Mouse (Mus musculus) forebrain, embryonic 12.5 days (tissue): Measurements from ENCODE around the gene Selplg. TPM values are rescaled to one million over a fixed set of nuclear protein-coding genes. Genes with fewer than 3 reads are reported as not detected.

Source experiments
- ATAC-seq: fragments of 200-750 bp; cut with Nextera tagmentation; 2 replicates; pipeline ENCODE4 v1.8.0; 2017; ENCODE audit warnings: moderate TSS enrichment; ENCODE audit not compliant: low FRiP score
- H3K27ac ChIP-seq: fragments of 300-500 bp; sonication (generic); 2 replicates; pipeline ENCODE4 v1.5.1; 2016; ENCODE audit warnings: mild to moderate bottlenecking
- H3K27me3 ChIP-seq: fragments of 300-500 bp; sonication (generic); 2 replicates; pipeline ENCODE4 v1.6.1; 2016; ENCODE audit warnings: mild to moderate bottlenecking
- H3K36me3 ChIP-seq: fragments of 300-500 bp; sonication (generic); replicated peaks from 2 replicates; pipeline ENCODE4 v1.6.1; 2016; ENCODE audit warnings: mild to moderate bottlenecking
- H3K4me1 ChIP-seq: fragments of 300-500 bp; sonication (generic); 2 replicates; pipeline ENCODE4 v1.6.1; 2016
- H3K4me2 ChIP-seq: fragments of 300-500 bp; sonication (generic); 2 replicates; pipeline ENCODE4 v1.6.1; 2016; ENCODE audit warnings: mild to moderate bottlenecking, moderate library complexity
- H3K4me3 ChIP-seq: fragments of 300-500 bp; sonication (generic); replicated peaks from 2 replicates; pipeline ENCODE4 v1.5.1; 2016; ENCODE audit warnings: mild to moderate bottlenecking
- H3K9ac ChIP-seq: fragments of 300-500 bp; sonication (generic); 2 replicates; pipeline ENCODE4 v1.6.1; 2016; ENCODE audit warnings: mild to moderate bottlenecking
- H3K9me3 ChIP-seq: fragments of 300-500 bp; sonication (generic); 2 replicates; pipeline ENCODE4 v1.6.1; 2016
- WGBS: fragments of 180-500 bp; shearing (Covaris S2); methylation state at CpG from one replicate; pipeline ENCODE4 v1.1.7; 2016; 5-methylcytosine and 5-hydroxymethylcytosine counted together
- polyA plus RNA-seq: library from polyadenylated mRNA; unstranded; fragments of >200 nt; fragmentation: Nextera tagmentation; extraction: Ambion mirVana; gene quantifications from 2 replicates; pipeline ENCODE4 v1.2.1, GENCODE M21; 2016

Gene Selplg
- 0.82 and 0.88 TPM in 2 replicates for polyA plus RNA-seq

DNA sequence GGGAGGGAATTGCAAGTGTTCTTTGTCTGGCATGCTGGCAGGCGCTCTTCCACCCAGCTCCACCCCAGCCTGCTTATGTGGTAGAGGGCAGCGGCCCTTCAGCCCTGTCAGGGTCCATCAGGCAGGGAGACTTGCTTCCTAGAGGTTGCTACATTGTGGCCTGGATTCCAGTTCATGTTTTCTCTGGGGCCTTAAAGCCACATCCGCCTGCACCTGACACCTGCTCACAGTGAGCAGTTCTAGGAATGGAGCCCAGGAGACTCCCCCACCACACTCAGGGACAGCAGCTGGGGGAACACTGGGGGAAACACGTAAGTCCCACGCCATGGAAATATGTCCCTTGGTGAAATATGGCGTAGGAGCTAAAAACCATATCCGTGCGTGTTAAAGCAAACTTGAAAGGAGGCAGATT lies at the start of gene Selplg:
Gene Selplg, minus strand, starts transcription at position 155 of the 412 bp plus-strand sequence.
- peaks cover 6% of the 10 kb centered on the region; the same call in 1 of the 2 replicates for H3K4me1 ChIP-seq
- H3K9ac ChIP-seq: peak within 1 kb of the TSS; percentile 21; the same call in 1 of the 2 replicates
- H3K4me3 ChIP-seq: no peak within 1 kb of the TSS
- no peak for ATAC-seq
- no peak within 1 kb of the TSS for H3K4me2 ChIP-seq
- H3K27me3 ChIP-seq: no peaks in the 10 kb centered on the region
- no peak within 1 kb of the TSS for H3K27ac ChIP-seq
- H3K9me3 ChIP-seq: no peaks in the 10 kb centered on the region
- no peaks in the 10 kb centered on the region for H3K36me3 ChIP-seq
- 44% methylated on average over 8 of the region's 8 CpGs for WGBS

DNA sequence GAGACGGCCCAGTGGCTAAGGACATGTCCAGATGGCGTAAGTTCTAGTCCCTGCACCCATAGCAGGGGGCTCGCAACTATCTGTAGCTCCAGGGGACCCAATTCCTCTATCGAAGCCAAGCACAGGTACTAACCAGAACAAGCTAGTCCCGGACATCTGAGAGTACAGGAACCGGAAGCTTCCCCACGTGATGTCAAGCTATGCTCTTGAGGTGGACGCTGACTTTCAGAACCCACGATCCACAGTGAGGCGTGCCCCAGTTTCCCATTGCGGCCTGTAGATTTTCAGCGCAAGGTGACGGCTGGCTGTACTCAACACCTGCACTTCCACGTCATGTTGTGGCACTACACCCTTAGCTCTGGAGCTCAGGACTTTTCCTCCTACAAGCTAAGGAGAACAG lies 48.7 kb upstream of the Selplg start:
- no peak for ATAC-seq
- no peak overlapping the region for H3K4me2 ChIP-seq
- no peak overlapping the region for H3K4me3 ChIP-seq
- H3K9ac ChIP-seq: no peak overlapping the region
- H3K27me3 ChIP-seq: no peaks in the 10 kb centered on the region
- WGBS: 95% methylated on average over 14 of the region's 14 CpGs
- no peaks in the 10 kb centered on the region for H3K9me3 ChIP-seq
- H3K36me3 ChIP-seq: peaks cover 40% of the 10 kb centered on the region
- peaks cover 61% of the 10 kb centered on the region for H3K4me1 ChIP-seq
- peak overlapping the region; percentile 50; the same call in 1 of the 2 replicates for H3K27ac ChIP-seq

DNA sequence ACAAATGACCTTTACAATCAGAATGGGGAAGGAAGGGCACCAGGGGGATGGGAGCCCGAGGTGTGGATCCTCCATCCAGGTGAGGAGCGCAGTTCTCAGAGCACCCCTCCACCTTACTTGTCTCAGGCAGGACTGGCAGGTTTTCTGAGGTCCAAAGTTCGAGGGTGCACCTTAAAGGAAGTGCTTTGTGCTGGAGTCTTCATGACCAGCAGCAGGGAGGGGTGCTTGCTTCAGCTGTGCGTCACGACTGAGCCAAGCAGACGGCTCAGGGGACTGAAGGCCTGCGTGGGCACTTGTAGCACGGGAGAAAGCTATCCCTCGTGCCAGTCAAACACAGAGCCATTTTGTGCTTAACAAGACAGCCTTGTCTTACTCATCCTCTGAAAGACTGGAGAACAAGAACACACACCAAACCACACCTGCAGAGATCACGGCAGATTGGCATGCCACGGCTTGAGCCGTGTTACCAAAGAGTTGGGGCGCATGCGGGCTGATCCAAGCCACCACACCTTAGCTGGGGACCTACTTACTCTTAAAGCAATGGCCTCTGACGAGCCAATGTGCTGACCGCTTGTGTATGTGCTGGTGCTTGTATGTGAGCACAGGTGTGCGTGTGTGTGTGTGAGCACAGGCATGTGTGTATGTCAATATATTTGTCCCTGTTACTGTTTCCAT lies 46.6 kb upstream of the Selplg start:
- Histone ChIP-seq H3K4me2 (no peak overlapping the region), H3K4me3 (no peak overlapping the region), H3K4me1 (peaks cover 60% of the 10 kb centered on the region), H3K27me3 (no peaks in the 10 kb centered on the region), H3K9ac (no peak overlapping the region), H3K27ac (no peak overlapping the region), H3K9me3 (no peaks in the 10 kb centered on the region), H3K36me3 (peaks cover 52% of the 10 kb centered on the region)
- WGBS: 93% methylated on average over 17 of the region's 17 CpGs
- no peak for ATAC-seq

DNA sequence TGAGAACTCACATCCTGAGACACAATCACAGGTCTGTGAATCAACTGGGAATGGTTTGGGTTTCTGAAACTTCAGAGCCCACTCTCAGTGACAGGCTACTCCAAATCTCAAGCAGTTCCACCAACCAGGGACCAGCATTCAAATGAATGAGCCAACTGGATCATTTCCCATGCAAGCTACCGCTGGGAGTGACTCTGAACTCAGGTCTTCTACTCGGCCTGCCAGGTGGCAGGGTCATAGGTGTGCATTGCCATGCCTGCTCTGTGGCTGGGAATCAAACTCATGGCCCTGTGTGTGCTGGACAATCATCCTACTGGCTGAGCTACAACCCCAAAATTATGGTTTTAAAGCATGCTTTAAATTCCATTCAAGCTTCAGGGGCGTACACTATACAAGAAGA lies 45.1 kb upstream of the Selplg start:
- H3K36me3 ChIP-seq: peaks cover 52% of the 10 kb centered on the region
- no peak overlapping the region for H3K9ac ChIP-seq
- no peak overlapping the region for H3K4me2 ChIP-seq
- H3K4me3 ChIP-seq: no peak overlapping the region
- H3K4me1 ChIP-seq: peaks cover 60% of the 10 kb centered on the region
- H3K27ac ChIP-seq: no peak overlapping the region
- 81% methylated on average over 3 of the region's 3 CpGs for WGBS
- no peaks in the 10 kb centered on the region for H3K27me3 ChIP-seq
- no peaks in the 10 kb centered on the region for H3K9me3 ChIP-seq
- ATAC-seq: no peak

DNA sequence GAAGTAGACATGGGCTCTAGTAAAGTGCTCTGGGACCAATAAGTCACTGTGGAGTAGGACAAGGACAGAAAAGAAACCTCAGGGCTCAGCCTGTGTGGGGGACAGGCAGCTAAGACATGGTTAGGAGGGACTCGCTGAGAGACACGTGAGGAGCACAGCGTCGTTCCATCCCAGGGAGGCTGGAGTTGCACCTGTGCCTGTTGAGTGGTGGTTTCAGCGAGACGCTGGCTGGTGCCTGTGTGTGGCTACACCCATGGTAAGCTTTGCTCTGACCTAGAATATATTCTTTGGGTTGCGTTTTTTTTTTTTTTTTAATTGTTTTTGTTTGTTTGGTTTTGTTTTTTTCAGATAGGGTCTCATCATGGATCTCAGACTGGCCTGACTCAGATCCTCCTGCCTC lies 43.7 kb upstream of the Selplg start:
- Histone ChIP-seq H3K27me3 (no peaks in the 10 kb centered on the region), H3K4me3 (no peak overlapping the region), H3K27ac (peak overlapping the region; percentile 100), H3K4me1 (peaks cover 65% of the 10 kb centered on the region), H3K36me3 (peaks cover 40% of the 10 kb centered on the region), H3K9me3 (no peaks in the 10 kb centered on the region), H3K4me2 (no peak overlapping the region), H3K9ac (no peak overlapping the region)
- ATAC-seq: no peak
- 91% methylated on average over 7 of the region's 7 CpGs for WGBS

DNA sequence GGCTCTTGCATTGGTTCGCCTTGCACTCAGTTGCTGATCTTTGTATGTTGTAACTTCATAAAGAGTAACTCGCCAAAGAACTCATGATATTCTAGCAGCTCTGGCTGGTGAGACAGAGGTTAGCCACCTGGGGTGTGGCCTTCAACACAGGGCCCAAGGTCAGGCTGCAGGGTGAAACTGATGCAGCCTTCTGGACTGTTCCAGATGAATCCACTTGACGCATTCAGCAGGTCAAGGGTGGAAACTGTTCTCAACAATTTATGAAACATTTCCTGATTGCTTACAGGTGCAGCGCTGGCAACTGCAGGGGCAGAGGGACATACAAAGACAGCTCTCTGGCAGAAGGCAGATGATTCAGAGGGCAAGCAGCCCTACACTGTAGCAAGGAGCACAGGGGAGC lies 43.2 kb upstream of the Selplg start:
- Histone ChIP-seq H3K4me2 (no peak overlapping the region), H3K36me3 (peaks cover 35% of the 10 kb centered on the region), H3K4me1 (peaks cover 69% of the 10 kb centered on the region), H3K9me3 (no peaks in the 10 kb centered on the region), H3K27ac (peak overlapping the region; percentile 100), H3K27me3 (no peaks in the 10 kb centered on the region), H3K9ac (no peak overlapping the region), H3K4me3 (no peak overlapping the region)
- ATAC-seq: no peak
- 92% methylated on average over 4 of the region's 4 CpGs for WGBS

DNA sequence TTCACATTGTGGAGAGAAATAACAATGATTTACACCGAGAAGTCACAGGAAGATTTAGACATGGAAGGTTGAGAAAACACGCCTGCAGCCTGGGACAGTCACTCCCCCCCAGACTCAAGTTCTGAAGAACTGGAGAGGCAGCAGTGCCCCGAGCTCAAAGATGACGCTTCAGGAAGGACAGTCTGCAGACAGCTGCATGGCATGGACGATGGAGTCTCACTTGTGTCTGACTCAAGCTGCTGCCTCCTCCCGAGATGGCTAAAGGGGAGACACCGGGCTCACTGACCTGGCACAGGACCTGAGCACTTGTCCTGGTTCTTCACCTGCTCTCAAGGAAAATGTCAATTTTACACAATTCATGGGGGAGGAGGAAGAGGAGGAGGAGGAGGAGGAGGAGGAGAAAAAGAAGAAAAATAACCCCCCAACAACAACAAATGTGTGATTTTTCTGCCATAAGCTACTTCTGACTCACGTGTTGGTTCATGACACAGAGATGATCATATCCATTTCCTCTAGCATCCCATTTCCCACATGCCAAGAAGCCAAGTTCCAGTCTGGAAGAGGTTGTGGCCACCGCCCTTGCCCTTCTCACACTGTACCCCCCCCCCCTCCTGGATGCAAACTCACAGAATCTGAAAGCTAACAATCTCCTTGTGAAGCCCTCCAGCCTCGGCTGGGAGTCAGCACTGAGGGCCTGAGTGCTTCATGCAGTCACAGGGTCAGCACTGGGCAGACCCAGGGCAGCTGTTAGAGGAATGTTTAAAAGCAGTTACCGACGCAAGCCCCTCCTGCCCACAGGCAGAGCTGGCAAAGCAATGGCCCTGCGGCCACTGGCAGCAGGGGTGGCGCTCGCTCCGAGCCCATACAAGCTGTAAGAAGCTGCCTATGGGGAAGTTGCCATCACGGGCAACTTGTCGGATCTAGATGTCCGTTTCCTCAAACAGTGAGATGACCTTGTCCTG lies 41.9 kb upstream of the Selplg start:
- no peaks in the 10 kb centered on the region for H3K9me3 ChIP-seq
- peak overlapping the region; percentile 56 for H3K9ac ChIP-seq
- H3K4me3 ChIP-seq: peak overlapping the region; percentile 20
- peak overlapping the region; percentile 100 for H3K27ac ChIP-seq
- H3K36me3 ChIP-seq: peaks cover 22% of the 10 kb centered on the region
- no peaks in the 10 kb centered on the region for H3K27me3 ChIP-seq
- H3K4me2 ChIP-seq: peak overlapping the region; percentile 43
- no peak for ATAC-seq
- WGBS: 58% methylated on average over 19 of the region's 19 CpGs
- peaks cover 82% of the 10 kb centered on the region for H3K4me1 ChIP-seq

DNA sequence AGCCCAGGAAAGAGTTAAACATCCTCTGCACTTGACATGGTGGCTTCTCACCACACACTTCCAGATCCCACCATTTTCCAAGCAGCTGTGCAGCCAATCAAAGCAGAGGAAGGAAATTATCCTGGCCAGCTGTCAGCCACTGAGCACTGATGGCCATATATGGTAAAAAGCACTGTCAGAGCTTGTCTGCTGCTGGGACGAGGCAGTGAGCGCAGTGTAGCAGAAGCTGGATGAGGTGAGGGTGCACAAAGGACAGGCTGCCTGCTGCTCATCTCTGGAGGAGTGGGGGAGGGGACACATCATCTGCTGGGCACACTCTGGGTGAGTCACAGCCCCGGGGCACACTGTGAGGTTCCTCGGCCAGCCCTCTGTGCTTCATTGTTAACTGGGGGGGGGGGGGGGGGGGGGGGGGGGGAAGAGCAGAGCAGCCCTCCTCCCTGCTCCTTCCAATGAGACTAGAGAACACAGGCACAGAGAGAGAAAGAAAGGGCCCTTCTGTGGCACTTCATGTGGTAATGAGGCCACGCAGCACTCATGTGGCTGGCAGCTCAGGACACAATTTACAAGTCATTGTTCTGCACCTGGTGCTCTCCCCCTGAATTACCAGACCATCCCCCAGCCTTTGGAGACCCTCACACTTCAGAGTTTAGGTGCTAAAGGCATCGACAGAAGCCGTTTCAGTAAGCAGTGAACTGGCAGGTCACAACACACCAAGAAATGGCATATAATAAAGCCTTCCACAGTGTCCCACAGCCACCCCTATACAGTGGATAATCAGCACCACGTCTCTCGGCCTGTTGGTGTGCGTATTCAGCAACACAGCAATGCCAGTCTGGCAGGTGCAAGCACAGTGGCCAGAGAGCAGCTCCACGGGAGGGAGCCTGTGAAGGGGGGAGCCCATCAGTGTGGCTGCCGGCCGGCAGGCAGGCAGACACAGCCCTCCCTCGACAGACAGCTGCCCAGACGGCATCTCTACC lies 40.8 kb upstream of the Selplg start:
- Histone ChIP-seq H3K4me1 (peaks cover 93% of the 10 kb centered on the region), H3K9me3 (no peaks in the 10 kb centered on the region), H3K36me3 (peaks cover 18% of the 10 kb centered on the region), H3K4me3 (peak overlapping the region; percentile 20), H3K4me2 (peak overlapping the region; percentile 43), H3K27me3 (no peaks in the 10 kb centered on the region), H3K27ac (peak overlapping the region; percentile 100), H3K9ac (peak overlapping the region; percentile 56)
- under 1% methylated on average over 15 of the region's 15 CpGs for WGBS
- peak; percentile 88 for ATAC-seq

DNA sequence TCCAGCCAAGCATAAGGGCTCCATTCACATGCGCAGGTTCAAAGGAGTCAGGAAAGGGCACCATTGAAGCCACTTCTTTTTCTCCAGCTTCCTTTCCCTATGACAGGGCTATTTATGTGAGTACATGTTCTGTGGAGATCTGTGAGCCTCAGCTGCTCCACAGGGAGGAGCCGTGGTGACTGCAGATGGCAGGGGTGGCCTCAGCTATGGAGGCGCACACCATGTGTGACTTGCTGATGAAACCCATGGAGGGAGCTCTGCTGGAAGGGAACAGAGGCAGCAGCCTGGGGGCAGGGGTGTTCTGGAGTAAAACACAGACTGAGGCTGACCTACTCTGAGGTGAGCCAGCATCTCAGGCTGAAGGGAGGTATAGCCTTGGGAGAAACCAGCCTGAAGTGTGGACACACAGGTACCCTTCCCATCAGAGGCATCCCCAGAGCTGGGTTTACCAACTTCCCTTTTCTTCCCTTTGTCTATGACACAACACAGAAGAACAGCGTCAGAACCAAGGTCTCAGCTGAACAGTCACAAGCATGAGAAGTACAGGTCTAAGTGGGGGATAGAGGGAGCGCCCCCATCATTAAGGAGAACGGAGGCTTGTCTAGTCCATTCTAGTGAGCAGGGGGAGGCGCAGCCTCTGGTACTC lies 39.6 kb upstream of the Selplg start:
- H3K4me3 ChIP-seq: no peak overlapping the region
- 0 out of 2 replicates have a peak, but pooled peaks have one; percentile 0 for ATAC-seq
- no peaks in the 10 kb centered on the region for H3K9me3 ChIP-seq
- H3K4me2 ChIP-seq: 0 out of 2 replicates have a peak overlapping the region, but pooled peaks have one; percentile 43
- WGBS: 74% methylated on average over 7 of the region's 7 CpGs
- peaks cover 90% of the 10 kb centered on the region for H3K4me1 ChIP-seq
- peak overlapping the region; percentile 100 for H3K27ac ChIP-seq
- H3K36me3 ChIP-seq: peaks cover 18% of the 10 kb centered on the region
- peak overlapping the region; percentile 27 for H3K9ac ChIP-seq
- no peaks in the 10 kb centered on the region for H3K27me3 ChIP-seq

DNA sequence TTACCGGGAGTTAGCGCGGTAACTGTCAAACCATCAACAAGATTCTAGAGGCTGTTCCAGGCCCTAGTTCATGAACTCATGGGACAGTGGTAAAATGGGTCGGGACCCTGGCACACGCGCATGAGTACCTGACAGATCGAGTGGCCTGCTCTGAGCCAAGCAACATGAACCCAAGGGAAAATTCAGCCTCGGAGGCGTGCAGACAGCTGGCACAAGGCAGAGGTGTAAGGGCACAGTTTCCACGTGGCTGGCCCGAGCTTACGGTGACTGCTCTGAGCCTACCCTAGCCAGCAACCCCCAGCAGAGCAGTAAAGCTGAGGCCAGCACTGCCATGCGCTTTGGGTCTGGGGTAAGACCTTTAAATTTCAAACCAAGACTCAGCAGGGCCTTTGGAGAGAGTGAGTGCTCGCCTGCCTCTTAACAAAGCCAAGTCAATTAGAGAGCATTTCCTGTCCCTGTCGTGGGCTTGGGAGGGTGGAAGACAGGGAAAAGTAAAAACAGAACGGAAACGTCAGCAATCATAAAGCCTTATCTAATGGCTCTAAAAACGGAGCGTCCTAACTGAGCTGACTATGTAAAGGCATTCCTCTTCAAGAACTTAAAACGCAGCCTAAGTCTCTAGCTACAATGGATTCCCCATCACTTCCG lies 38.1 kb upstream of the Selplg start:
- Histone ChIP-seq H3K36me3 (peaks cover 13% of the 10 kb centered on the region), H3K9me3 (no peaks in the 10 kb centered on the region), H3K4me1 (peaks cover 84% of the 10 kb centered on the region), H3K27ac (peak overlapping the region; percentile 100), H3K4me3 (no peak overlapping the region), H3K27me3 (no peaks in the 10 kb centered on the region), H3K9ac (0 out of 2 replicates have a peak overlapping the region, but pooled peaks have one; percentile 17), H3K4me2 (no peak overlapping the region)
- 39% methylated on average over 21 of the region's 21 CpGs for WGBS
- ATAC-seq: no peak

DNA sequence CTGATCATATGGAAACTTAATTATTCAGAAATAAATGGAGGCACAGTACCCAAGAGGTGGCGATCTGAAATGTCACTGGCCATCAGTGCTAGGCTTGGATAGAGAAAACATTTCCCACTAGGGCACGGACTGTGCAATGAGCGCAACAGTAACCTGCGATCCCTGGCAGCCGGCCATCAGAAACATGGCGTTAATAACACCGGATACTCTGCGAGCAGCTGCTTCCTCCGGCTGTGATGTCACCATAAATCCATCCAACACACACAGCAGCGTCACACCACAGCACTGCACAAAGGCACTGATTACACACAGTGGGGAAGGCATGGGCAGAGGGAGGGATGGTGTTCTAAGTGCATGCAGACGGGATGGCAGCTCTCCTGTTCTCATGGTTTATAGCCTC lies 36.7 kb upstream of the Selplg start:
- H3K27ac ChIP-seq: peak overlapping the region; percentile 100
- H3K4me1 ChIP-seq: peaks cover 72% of the 10 kb centered on the region
- H3K4me2 ChIP-seq: no peak overlapping the region

More for the DNA sequence above, 36.7 kb upstream of the Selplg start:
- 62% methylated on average over 11 of the region's 11 CpGs for WGBS
- H3K27me3 ChIP-seq: no peaks in the 10 kb centered on the region
- no peak overlapping the region for H3K9ac ChIP-seq
- no peak overlapping the region for H3K4me3 ChIP-seq
- peaks cover 20% of the 10 kb centered on the region for H3K36me3 ChIP-seq
- no peaks in the 10 kb centered on the region for H3K9me3 ChIP-seq
- ATAC-seq: no peak
